Mouse (Mus musculus) CH12.LX (cell line): ENCODE measurements around the gene Agtrap. TPM values are rescaled to one million over a fixed set of nuclear protein-coding genes. Genes with fewer than 3 reads are reported as not detected.
"Not testable (repeated sequence)": the region's sequence is repeated elsewhere in the genome, so short reads cannot be mapped to it uniquely, and the experiment has no call there.

Source experiments
- DNase-seq: peaks from one replicate; pipeline ENCODE4 v3.0.0-alpha.2; 2013; ENCODE audit errors: extremely low read depth
- H3K27ac ChIP-seq: 2 replicates; pipeline ENCODE4 v1.5.1; 2012; ENCODE audit warnings: low read depth, mild to moderate bottlenecking, control low read depth, moderate library complexity; ENCODE audit not compliant: insufficient read depth
- H3K27me3 ChIP-seq: replicated peaks from 2 replicates; pipeline ENCODE3; 2012; ENCODE audit warnings: inconsistent platforms
- H3K36me3 ChIP-seq, 2 experiments: replicated peaks in 1 of 2; 2 replicates each; pipeline versions ENCODE3 to v1.6.1; 2012; ENCODE audit warnings: inconsistent platforms in 1 of 2, low read length in 1 of 2, mild to moderate bottlenecking in 1 of 2, mixed read lengths in 1 of 2, moderate library complexity in 1 of 2; ENCODE audit not compliant: control insufficient read depth in 1 of 2, insufficient read depth in 1 of 2
- H3K4me1 ChIP-seq, 2 experiments: 2 replicates each; pipeline ENCODE4 v1.6.1; 2012; ENCODE audit warnings: inconsistent platforms in 1 of 2, moderate library complexity in 1 of 2; ENCODE audit not compliant: insufficient read depth in 2 of 2, control insufficient read depth in 1 of 2
- H3K4me2 ChIP-seq: 2 replicates; pipeline ENCODE4 v1.6.1; 2012; ENCODE audit warnings: low read depth, mild to moderate bottlenecking, control low read depth; ENCODE audit not compliant: poor library complexity, insufficient read depth, severe bottlenecking
- H3K4me3 ChIP-seq, 3 experiments: fragments of 150-350 bp in 1 of 3; sonication (generic) in 1 of 3; replicated peaks in 1 of 3; 2 replicates each; pipeline versions ENCODE3 to v1.5.1; 2011 to 2012; ENCODE audit warnings: low read depth in 2 of 3, low read length in 2 of 3, mild to moderate bottlenecking in 2 of 3, moderate library complexity in 2 of 3, control low read depth in 1 of 3, improper control_type of control experiment in 1 of 3, inconsistent platforms in 1 of 3, mixed read lengths in 1 of 3; ENCODE audit not compliant: poor library complexity in 1 of 3
- H3K79me2 ChIP-seq: replicated peaks from 2 replicates; pipeline ENCODE4 v1.6.1; 2012; ENCODE audit warnings: mild to moderate bottlenecking, moderate library complexity; ENCODE audit not compliant: control insufficient read depth, poor library complexity, insufficient read depth, severe bottlenecking; ENCODE audit errors: extremely low read depth
- H3K9ac ChIP-seq: 2 replicates; pipeline ENCODE4 v1.6.1; 2012; ENCODE audit warnings: low read depth, mild to moderate bottlenecking, control low read depth, moderate library complexity; ENCODE audit not compliant: insufficient read depth
- H3K9me3 ChIP-seq: replicated peaks from 2 replicates; pipeline ENCODE3; 2012; ENCODE audit warnings: low read length, inconsistent platforms, mixed read lengths
- CHD1 ChIP-seq: IDR thresholded peaks from 2 replicates; pipeline ENCODE4 v1.6.1; 2012; ENCODE audit warnings: low read depth, low read length, improper control_type of control experiment, inconsistent platforms
- CHD2 ChIP-seq: IDR thresholded peaks from 2 replicates; pipeline ENCODE4 v1.6.1; 2011; ENCODE audit warnings: low read length, improper control_type of control experiment
- E2F4 ChIP-seq: IDR thresholded peaks from 2 replicates; pipeline ENCODE4 v1.6.1; 2011; ENCODE audit warnings: low read depth, low read length, improper control_type of control experiment; ENCODE audit not compliant: insufficient replicate concordance
- EP300 ChIP-seq: IDR thresholded peaks from 2 replicates; pipeline ENCODE4 v1.6.1; 2011; ENCODE audit warnings: low read length, improper control_type of control experiment
- ETS1 ChIP-seq: conservative IDR thresholded peaks from 2 replicates; pipeline ENCODE4 v1.6.1; 2012; ENCODE audit warnings: low read depth, mild to moderate bottlenecking, inconsistent platforms, low read length, improper control_type of control experiment, moderate library complexity
- HCFC1 ChIP-seq: IDR thresholded peaks from 2 replicates; pipeline ENCODE4 v1.6.1; 2012; ENCODE audit warnings: low read depth, mild to moderate bottlenecking, inconsistent platforms, low read length, improper control_type of control experiment
- IRF4 ChIP-seq: IDR thresholded peaks from 2 replicates; pipeline ENCODE4 v1.6.1; 2014; ENCODE audit warnings: low read depth, mild to moderate bottlenecking, inconsistent platforms, low read length, improper control_type of control experiment
- JUN ChIP-seq: IDR thresholded peaks from 2 replicates; pipeline ENCODE4 v1.6.1; 2011; ENCODE audit warnings: low read depth, mild to moderate bottlenecking, low read length, improper control_type of control experiment, moderate library complexity; ENCODE audit not compliant: insufficient read depth
- KAT2A ChIP-seq: IDR thresholded peaks from 2 replicates; pipeline ENCODE4 v1.6.1; 2012; ENCODE audit warnings: low read length, improper control_type of control experiment, inconsistent platforms; ENCODE audit not compliant: insufficient replicate concordance
- MEF2A ChIP-seq: IDR thresholded peaks from 2 replicates; pipeline ENCODE4 v1.6.1; 2014; ENCODE audit warnings: low read depth, mild to moderate bottlenecking, inconsistent platforms, low read length, improper control_type of control experiment, borderline replicate concordance
- MXI1 ChIP-seq: IDR thresholded peaks from 2 replicates; pipeline ENCODE4 v1.6.1; 2011; ENCODE audit warnings: mild to moderate bottlenecking, low read depth, low read length, improper control_type of control experiment
- NRF1 ChIP-seq: IDR thresholded peaks from 2 replicates; pipeline ENCODE4 v1.6.1; 2014; ENCODE audit warnings: low read depth, mild to moderate bottlenecking, inconsistent platforms, low read length, improper control_type of control experiment, moderate library complexity
- POLR2A ChIP-seq: IDR thresholded peaks from 2 replicates; pipeline ENCODE4 v1.6.1; 2011; ENCODE audit warnings: low read depth, mild to moderate bottlenecking, improper control_type of control experiment, low read length
- POLR2AphosphoS2 ChIP-seq: IDR thresholded peaks from 2 replicates; pipeline ENCODE4 v1.6.1; 2011; ENCODE audit warnings: low read depth, low read length, improper control_type of control experiment
- RAD21 ChIP-seq: IDR thresholded peaks from 2 replicates; pipeline ENCODE4 v1.6.1; 2011; ENCODE audit warnings: low read depth, mild to moderate bottlenecking, low read length, improper control_type of control experiment, moderate library complexity
- RCOR1 ChIP-seq: conservative IDR thresholded peaks from 2 replicates; pipeline ENCODE4 v1.6.1; 2012; ENCODE audit warnings: low read depth, mild to moderate bottlenecking, inconsistent platforms, low read length, improper control_type of control experiment
- SMC3 ChIP-seq: IDR thresholded peaks from 2 replicates; pipeline ENCODE4 v1.6.1; 2011; ENCODE audit warnings: low read depth, low read length, improper control_type of control experiment
- TBP ChIP-seq: conservative IDR thresholded peaks from 2 replicates; pipeline ENCODE4 v1.6.1; 2011; ENCODE audit warnings: low read depth, low read length, improper control_type of control experiment
- TCF12 ChIP-seq: IDR thresholded peaks from 2 replicates; pipeline ENCODE4 v1.6.1; 2014; ENCODE audit warnings: low read depth, mild to moderate bottlenecking, inconsistent platforms, low read length, improper control_type of control experiment
- UBTF ChIP-seq: IDR thresholded peaks from 2 replicates; pipeline ENCODE4 v1.6.1; 2012; ENCODE audit warnings: low read depth, mild to moderate bottlenecking, inconsistent platforms, low read length, improper control_type of control experiment, moderate library complexity
- USF2 ChIP-seq: conservative IDR thresholded peaks from 2 replicates; pipeline ENCODE4 v1.6.1; 2011; ENCODE audit warnings: low read depth, low read length, improper control_type of control experiment
- ZC3H11A ChIP-seq: IDR thresholded peaks from 2 replicates; pipeline ENCODE4 v1.6.1; 2012; ENCODE audit warnings: low read depth, mild to moderate bottlenecking, inconsistent platforms, low read length, improper control_type of control experiment
- ZKSCAN1 ChIP-seq: IDR thresholded peaks from 2 replicates; pipeline ENCODE4 v1.6.1; 2012; ENCODE audit warnings: low read depth, inconsistent platforms, low read length, improper control_type of control experiment, borderline replicate concordance
- ZMIZ1 ChIP-seq: IDR thresholded peaks from 2 replicates; pipeline ENCODE4 v1.6.1; 2012; ENCODE audit warnings: low read depth, mild to moderate bottlenecking, inconsistent platforms, low read length, improper control_type of control experiment
- ZNF384 ChIP-seq: IDR thresholded peaks from 2 replicates; pipeline ENCODE4 v1.6.1; 2012; ENCODE audit warnings: low read depth, low read length, improper control_type of control experiment, inconsistent platforms
- dilution Hi-C: fragments of 300-500 bp; cut with MboI; formaldehyde crosslinking; loops from 2 replicates; pipeline ENCODE4 v1.14.3; 2020; ENCODE audit warnings: low sequenced_read_pairs; ENCODE audit not compliant: extremely low pct_unique_long_range_greater_than_20kb, extremely low pct_ligation_motif_present
- in situ Hi-C: fragments of 300-500 bp; cut with MboI; formaldehyde crosslinking; loops from 3 replicates; pipeline ENCODE4 v1.14.3; 2019; ENCODE audit warnings: low sequenced_read_pairs, low pct_ligation_motif_present, low pct_unique_long_range_greater_than_20kb, mixed read lengths
- polyA plus RNA-seq: library from polyadenylated mRNA; unstranded; fragments of >175 nt; gene quantifications from 2 replicates; pipeline ENCODE4 v1.2.1, GENCODE M21; 2012; ENCODE audit warnings: low read depth; ENCODE audit not compliant: insufficient read length
- total RNA-seq, 2 experiments: library from RNA; depleted of rRNA; stranded (reverse); fragments of 300-350 nt in 1 of 2; fragments of >200 nt in 1 of 2; gene quantifications; 2 replicates each; pipeline ENCODE4 v1.2.3; 2012 to 2014

The Agtrap gene
- total and polyA plus RNA-seq, 3 experiments: 4.1 to 6.2 (median 5.9) TPM

- Histone ChIP-seq H3K36me3 (peaks cover 78 to 92% of the 10 kb centered on the region in 2 experiments), H3K79me2 (no peaks in the 10 kb centered on the region), H3K4me2 (no peak overlapping the region), H3K4me3 (no peak overlapping the region), H3K9ac (no peak overlapping the region), H3K9me3 (no peaks in the 10 kb centered on the region), H3K27me3 (no peaks in the 10 kb centered on the region), H3K27ac (no peak overlapping the region), H3K4me1 (peaks cover 2 to 27% of the 10 kb centered on the region in 2 experiments; a peak in 2 of 4 replicates)
- TF ChIP-seq E2F4 (no peak), HCFC1 (no peak), IRF4 (no peak), EP300 (no peak), JUN (no peak), CHD1 (no peak), ZC3H11A (no peak), ZMIZ1 (no peak)
- in situ Hi-C loops: no loop called here
- dilution Hi-C loops: no loop called here
- DNase-seq: no peak
These were observed 41.3 kb downstream of the Agtrap start for GRCm38 (mm10) chr4:148046450-148047031.

GRCm38 (mm10) chr4:148044113-148044512 lies 43.7 kb downstream of the Agtrap start:
- Histone ChIP-seq H3K4me2 (no peak overlapping the region), H3K79me2 (0 out of 2 replicates have a peak, but pooled peaks cover 6% of the 10 kb centered on the region), H3K4me3 (no peak overlapping the region), H3K36me3 (peaks cover 59 to 81% of the 10 kb centered on the region in 2 experiments), H3K27me3 (no peaks in the 10 kb centered on the region), H3K9me3 (no peaks in the 10 kb centered on the region), H3K27ac (no peak overlapping the region), H3K4me1 (peaks cover 11 to 46% of the 10 kb centered on the region in 2 experiments), H3K9ac (no peak overlapping the region)
- dilution Hi-C loops (no loop called here), in situ Hi-C loops (no loop called here)
- no peak for TF ChIP-seq ETS1
- no peak for TF ChIP-seq MXI1
- no peak for TF ChIP-seq CHD1
- TF ChIP-seq POLR2A: no peak
- TF ChIP-seq KAT2A: no peak
- no peak for TF ChIP-seq ZNF384
- TF ChIP-seq EP300: no peak
- no peak for TF ChIP-seq USF2
- TF ChIP-seq UBTF: no peak
- no peak for TF ChIP-seq CHD2
- no peak for TF ChIP-seq RAD21
- TF ChIP-seq HCFC1: no peak
- TF ChIP-seq TBP: no peak
- no peak for TF ChIP-seq MEF2A
- no peak for TF ChIP-seq SMC3
- no peak for TF ChIP-seq POLR2AphosphoS2
- TF ChIP-seq ZKSCAN1: no peak
- TF ChIP-seq NRF1: no peak
- no peak for TF ChIP-seq RCOR1
- no peak for TF ChIP-seq TCF12
- DNase-seq: no peak

GRCm38 (mm10) chr4:148043327-148043726 lies 44.5 kb downstream of the Agtrap start:
- in situ Hi-C loops, DNase-seq, dilution Hi-C loops, H3K4me3 ChIP-seq, H3K9me3 ChIP-seq, H3K27me3 ChIP-seq, H3K4me2 ChIP-seq, H3K79me2 ChIP-seq, H3K9ac ChIP-seq, H3K27ac ChIP-seq: not testable (repeated sequence)
- Histone ChIP-seq H3K4me1 (peaks cover 11 to 46% of the 10 kb centered on the region in 2 experiments), H3K36me3 (peaks cover 53 to 73% of the 10 kb centered on the region in 2 experiments)
